Mouse (Mus musculus): ENCODE data around the gene Il17rd.

GRCm38 (mm10) chr14:27156032-27156431 is 117.3 kb downstream of the Il17rd start:
- TF ChIP-seq POLR2A (IDR thresholded peaks at IDR 0.05; ENCODE audit: extremely low read depth, insufficient read depth, low read length) (no peak), CTCF (IDR thresholded peaks at IDR 0.05; ENCODE audit: extremely low read depth, insufficient read depth, low read length) (no peak)

Data from cortical plate, adult 2 months (tissue).